Mouse (Mus musculus) 3134 (cell line): Measurements from ENCODE around the gene Bcat1.

Source experiments
- DNase-seq: peaks from one replicate; pipeline ENCODE4 v3.0.0-alpha.2; 2011; ENCODE audit warnings: low spot score; ENCODE audit not compliant: insufficient read length; ENCODE audit errors: extremely low read depth

Bcat1 gene

DNA sequence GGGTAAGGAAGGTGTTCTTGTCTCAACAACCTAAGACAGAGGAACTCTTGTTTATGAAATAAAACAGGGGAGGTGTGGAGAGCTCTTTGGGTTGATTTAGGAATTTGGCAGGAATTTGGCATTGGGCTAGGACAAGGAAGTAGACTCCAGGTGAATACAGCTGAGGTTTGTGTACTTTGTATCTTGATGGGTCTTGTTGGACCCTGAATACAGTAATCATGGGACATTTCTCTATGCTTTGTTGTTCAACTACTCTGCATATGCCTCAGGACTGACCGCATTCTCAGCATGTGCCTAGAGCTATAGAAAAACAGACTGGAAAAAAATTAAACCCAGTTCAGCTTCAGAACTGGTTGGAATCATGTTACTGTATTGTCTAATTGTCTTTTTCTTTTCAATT lies 14.6 kb downstream of the Bcat1 start:
- DNase-seq: no peak

DNA sequence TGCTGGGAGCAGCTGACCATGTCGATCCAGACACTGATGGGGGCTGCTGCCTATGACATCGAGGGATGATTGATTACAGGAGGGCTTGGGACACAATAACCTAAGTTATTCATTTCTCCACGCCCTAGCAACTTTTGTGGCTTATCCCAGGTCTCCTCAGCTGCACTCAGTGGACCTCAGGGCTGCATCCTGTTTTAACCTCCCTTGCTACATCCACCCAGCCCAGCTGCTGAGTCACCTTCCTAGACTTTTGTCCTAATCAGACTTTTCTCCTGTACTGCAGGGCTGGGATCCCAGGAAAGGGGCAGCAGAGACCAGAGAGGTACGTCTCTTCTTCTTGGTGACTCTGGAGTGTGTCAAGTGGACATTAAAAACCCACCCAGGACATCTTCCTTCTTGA lies 19.9 kb downstream of the Bcat1 start:
- DNase-seq: no peak

DNA sequence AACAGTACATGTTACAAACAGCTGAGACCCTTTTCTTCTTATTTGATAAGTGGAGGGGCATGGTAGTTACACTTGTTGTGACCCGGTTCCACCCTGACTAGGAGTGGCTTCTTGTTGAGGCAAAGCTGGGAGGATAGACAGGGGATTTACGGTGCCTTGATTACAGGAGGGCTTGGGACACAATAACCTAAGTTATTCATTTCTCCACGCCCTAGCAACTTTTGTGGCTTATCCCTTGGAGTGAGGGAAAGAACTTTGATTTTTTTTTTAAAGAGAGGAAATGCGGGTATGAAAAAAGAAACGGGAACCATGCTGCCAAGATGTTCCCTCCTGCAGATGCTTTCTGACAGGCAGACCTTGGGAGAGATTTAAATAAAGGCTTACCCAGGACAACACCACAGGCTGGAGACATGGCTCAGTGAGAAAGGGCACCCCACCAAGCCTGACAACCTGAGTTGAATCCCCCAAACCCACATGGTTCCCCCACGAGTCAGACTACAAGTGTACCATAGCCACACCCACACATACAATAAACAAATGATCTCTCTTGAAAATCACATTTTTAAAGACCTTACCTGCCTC lies 20.6 kb downstream of the Bcat1 start:
- no peak for DNase-seq

DNA sequence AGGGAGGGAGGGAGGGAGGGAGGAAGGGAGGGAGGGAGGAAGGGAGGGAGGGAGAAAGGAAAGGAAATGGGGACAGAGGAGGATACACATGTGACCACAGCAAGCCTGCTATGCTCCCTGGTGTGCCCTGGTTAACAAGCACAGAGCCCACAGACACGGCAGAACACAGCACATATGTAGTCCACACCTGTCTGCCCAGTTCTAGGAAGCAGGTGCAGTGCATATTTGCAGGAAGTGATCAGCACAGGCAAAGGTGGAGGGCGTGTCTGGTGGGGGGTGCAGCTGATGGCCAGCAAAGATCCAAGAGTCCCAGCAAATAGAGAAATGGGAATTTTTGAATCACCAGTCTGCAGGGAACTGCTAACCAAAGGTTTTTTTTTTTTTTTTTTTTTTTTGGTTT lies 23.3 kb downstream of the Bcat1 start:
- no peak for DNase-seq

DNA sequence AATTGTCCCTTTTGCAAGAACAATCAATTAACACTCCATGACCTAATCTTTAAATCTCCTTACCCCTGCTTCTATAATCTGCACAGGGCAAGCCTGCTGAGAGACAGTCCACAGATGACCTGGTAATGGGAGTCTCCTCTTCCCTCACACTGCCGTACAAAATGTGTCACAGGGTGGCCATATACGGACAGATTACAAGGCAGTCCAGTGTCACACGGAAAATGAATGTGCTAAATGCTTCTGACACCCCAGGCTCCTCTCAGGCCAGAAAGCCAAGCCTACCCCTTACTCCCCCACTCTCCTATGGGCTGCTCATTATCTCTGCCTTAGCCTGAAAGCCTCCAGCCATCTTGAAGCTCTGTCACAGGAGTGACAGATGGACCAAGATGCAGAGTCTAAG lies 25.1 kb downstream of the Bcat1 start:
- no peak for DNase-seq

- DNase-seq: peak; percentile 30
Observed at GRCm38 (mm10) chr6:145048131-145048997, 27.6 kb downstream of the Bcat1 start.

GRCm38 (mm10) chr6:145047445-145047857 lies 28.5 kb downstream of the Bcat1 start:
- no peak for DNase-seq

DNA sequence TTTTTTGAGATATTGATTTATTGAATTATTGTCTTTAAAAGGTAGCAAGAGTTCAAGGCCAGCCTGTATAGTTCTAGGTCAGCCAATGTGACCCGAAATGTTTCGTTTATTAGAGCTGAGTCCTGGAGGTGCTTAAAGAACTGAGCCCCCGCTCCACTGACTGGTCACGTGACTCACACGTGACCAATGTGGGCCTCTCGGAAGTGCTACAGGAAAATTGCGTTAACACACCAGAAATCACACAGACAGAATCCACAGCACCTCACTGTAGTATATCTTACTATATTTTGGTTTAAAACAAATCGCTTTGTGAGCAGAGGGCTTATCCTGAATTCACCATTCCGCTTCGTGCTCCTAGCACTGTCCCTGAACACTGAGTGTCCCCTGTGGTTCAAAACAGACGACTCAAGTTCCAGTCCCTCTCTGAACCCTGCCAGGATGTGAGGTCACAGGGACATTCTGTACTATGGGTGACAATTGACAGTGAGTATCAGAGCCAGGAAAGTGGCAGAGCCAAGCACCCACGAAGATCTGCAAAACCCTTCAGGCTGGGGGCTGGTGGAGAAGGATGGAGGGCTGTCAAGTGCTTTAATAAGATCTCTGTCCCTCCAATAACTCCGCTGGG lies 29.6 kb downstream of the Bcat1 start:
- no peak for DNase-seq

DNA sequence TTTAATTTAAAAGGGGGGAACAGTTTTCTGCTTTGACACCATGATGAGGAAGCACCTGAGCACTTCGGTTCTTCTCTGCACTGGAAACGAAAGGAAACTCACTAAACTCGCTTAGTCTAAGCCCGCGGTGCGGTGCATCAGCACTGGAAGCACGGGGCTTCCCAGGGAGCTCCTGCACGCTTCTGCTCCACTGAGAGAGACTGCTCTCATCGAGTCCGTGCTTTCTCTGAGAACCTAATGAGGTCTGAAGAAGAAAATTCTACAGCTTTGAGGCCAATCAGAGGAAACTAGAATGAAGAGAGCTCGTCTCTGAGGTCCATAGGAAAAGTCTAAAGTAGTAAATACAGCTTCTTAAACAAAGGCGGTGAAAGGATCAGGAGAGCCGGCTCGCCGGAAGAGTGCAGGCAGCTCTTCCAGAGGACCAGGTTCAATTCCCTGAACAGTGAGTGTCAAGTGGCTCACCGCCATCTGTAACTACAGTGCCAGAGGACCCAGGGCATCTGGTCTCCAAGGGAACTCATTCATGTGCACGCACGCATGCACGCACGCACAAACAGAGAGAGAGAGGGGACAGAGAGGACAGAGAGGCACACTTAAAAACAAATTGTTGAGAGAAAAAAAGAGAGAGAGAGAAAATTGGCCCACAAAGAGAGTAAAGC lies 30.9 kb downstream of the Bcat1 start:
- no peak for DNase-seq

DNA sequence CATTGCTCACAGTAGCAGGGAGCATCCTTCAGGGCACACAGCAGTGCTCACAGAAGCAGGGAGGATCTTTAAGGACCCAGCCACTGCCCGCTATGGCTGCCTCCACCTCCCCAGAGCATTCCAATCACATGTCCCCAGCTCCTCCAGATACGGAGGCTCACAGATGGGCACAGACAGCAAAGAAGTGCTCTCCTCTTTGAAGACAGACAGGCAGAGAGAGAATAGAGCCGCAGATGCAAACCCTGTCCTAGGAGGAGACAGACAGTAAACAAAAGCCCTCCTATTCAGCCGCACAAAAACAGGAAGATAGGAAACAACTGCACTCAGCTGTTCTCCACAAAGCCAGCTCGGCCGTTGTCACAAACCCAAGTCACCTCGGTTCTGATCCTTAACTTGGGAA lies 35.3 kb downstream of the Bcat1 start:
- no peak for DNase-seq

DNA sequence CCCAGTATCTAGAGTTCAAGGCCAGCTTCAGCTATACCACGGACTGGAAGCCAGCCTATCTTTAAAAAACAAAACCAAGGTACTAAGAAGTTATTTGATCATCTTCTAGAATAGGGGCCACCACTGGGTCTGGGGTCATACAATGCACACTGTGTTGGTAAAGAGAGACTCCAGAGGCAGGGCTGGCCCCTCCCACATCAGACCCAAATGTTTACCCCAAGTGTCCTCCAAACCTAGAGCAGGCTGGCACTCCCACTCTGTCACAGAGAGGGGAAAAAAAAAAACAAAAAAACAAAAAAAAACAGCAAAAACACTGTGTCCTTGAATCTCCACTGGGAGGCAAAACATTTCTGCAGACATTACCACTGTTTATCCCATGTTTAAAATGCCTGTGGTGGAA lies 38.4 kb downstream of the Bcat1 start:
- DNase-seq: no peak

GRCm38 (mm10) chr6:145035412-145035811 lies 40.6 kb downstream of the Bcat1 start:
- no peak for DNase-seq

DNA sequence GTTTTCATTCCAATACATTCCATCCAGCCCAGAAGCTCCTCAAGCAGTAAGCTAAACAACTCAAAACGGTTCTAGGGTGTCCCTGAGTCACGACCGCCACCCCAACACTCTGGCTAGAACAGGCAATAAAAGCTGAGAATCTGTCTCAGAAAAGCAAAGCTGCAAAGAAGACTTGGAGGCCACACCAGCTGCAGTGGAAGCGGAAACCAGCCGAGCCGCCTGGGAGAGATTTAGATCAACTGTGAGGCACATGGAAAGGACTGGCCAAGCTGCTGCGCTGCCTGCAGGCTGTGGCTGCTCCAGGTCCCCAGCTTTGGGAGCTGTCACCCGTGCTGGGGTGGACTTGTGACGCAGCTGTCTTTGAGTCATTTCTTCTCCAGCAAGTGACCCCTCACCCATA lies 45.4 kb downstream of the Bcat1 start:
- DNase-seq: no peak

DNA sequence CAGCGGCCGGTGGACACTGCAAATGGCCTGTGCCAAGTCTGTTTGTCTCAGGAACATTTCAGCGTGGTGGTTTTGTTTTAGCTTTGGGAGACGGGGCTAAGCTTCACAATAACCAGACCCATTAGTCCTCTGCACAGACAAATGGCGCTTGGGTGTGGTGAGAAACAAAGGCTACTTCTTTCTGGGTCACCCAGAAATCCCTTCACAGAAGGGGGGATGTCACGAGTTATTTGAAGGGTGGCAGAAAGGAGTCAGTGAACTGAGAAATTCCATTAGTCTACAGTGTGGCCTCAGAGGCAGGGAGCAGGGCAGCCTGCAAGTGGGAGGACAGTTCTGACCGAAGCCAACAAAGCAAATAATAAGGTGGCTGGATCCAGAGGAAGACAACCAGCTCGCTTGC lies 52.0 kb downstream of the Bcat1 start:
- DNase-seq: no peak

DNA sequence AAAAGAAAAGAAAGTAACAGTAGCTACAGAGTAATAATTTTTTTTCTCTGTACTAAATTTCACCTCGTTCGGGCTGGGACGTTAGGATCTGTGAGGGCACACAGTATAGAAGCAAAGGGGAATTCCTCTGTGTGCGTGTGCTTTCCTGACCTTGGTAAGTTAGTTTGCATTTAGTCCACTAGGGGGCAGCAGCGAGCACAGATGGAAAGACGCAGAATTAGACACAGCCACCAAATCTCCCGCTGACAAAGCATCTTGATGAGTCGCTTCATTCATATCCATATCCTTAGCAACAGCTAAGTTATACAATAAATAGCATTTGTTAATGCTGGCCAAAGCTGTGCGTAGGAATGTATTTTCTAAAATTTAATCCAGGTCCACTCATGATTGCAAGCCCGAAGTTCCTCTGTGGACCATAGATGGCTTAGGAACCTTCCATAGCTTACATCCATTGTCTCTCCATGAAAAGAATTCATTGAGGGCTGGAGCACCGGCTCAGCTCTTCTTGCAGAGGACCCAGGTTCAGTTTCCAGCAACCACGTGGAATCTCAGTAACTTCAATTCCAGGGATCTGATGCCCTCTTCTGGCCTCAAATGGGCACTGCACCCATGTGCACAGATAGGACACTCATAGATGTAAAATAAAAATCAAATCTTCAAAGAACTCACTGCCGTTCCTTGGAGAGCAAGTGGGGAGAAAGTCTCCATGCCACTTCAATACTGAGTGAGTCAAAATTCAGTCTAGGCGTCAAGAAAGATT lies 52.8 kb downstream of the Bcat1 start:
- DNase-seq: no peak

DNA sequence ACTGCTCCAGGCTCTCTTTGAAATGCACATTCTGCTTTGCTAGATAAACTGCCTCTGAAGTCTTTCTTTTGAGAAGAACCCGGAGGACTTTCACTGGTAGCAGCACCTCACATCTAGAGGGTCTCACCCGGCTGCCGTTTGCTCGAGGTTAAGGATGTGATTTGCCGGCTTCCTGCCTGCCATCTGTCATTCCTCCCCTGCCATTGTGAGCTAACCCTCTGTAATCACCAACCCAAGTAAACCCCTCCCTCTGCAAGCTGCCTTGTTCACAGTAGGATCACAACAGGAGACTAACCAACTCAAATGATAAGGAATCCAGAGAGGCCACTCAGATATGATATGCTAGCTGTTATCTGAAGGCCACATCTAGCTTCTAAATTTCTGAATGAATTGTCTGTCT lies 53.6 kb downstream of the Bcat1 start:
- no peak for DNase-seq

DNA sequence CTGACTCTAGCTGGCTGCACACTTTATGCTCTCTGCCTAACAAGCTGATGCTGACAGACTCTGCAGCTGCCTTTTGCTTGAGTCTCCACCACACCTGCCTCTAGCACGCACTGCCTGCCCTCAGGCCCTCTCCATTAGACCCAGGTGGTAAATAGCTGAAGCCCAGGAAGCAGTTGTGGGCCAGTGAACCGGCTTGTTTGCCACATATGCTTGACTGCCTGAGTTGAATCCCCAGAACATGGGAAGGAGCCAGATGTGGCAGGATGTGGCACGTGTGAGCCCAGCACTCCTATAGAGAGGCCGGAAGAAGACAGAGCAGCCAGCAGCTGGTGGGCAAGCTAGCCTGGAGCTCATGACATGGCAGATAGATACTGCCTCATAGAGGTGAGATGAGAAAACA lies 55.4 kb downstream of the Bcat1 start:
- no peak for DNase-seq

- no peak for DNase-seq
Observed at GRCm38 (mm10) chr6:145018295-145018694, 57.7 kb downstream of the Bcat1 start.

DNA sequence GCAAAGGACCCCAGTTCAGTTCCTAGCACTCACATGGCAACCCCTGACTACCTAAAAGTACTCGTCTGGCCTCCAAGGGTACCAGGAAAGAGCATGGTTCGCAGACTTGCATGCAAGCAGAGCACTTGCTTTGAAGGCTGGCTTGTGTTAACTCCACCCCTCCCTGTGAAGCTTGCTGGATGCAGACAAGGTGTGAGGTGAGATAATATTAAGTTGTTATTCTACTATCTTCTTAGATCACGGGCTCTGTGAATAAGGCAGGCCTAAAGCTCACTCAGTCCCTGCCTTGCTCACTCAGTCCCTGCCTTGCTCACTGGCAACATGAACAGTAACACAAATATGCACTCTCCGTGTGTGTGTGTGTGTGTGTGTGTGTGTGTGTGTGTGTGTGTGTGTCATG lies 58.5 kb downstream of the Bcat1 start:
- no peak for DNase-seq

- no peak for DNase-seq
Observed at GRCm38 (mm10) chr6:145016639-145017038, 59.3 kb downstream of the Bcat1 start.

DNA sequence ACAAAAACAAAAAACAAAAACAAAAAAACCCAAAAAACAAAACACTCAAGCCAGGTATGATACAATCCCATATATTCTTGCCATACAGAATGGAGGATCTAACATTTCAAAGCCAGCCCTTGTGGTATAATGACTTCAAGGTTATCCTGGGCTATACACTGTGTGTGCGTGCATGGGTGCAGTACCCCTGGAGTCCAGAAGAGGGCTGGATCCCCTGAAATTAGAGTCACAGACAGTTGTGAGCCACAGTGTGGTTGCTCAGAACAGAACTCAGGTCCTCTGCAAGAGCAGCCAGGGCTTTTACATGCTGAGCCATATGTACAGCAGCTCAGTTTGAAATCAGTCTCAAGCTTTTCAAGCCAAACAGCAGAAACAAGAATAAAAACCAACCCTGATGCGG lies 61.0 kb downstream of the Bcat1 start:
- no peak for DNase-seq
